Mouse (Mus musculus): ENCODE measurements around the gene Extl1. TPM values are rescaled to one million over a fixed set of nuclear protein-coding genes. Genes with fewer than 3 reads are reported as not detected.

Gene Extl1
- polyA plus RNA-seq, 1 experiment from 2014 or later, result 0.75 TPM

DNA sequence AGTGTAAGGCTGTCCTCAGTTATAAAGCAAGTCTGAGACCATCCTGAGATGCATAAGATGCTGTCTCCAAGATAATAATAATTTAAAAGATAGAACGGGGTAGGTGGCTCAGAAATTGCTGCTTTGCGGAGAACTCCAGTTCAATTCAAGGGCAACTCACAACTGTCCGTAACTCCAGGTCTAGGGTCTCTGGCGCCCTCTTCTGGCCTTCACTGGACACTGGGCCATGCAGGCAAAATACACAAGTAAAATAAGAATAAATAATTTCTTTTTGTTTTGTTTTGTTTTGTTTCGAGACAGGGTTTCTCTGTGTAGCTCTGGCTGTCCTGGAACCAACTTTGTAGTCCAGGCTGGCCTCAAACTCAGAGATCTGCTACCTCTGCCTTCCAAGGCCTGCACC lies 4.7 kb upstream of the Extl1 start:
- no peaks in the 10 kb centered on the region for H3K9me3 ChIP-seq (replicated peaks)
- H3K27ac ChIP-seq (replicated peaks), result no peak overlapping the region
- no peaks in the 10 kb centered on the region for H3K36me3 ChIP-seq
- ATAC-seq (ENCODE audit: low FRiP score), result no peak
- no peak overlapping the region for H3K9ac ChIP-seq (replicated peaks)
- no peaks in the 10 kb centered on the region for H3K27me3 ChIP-seq (replicated peaks)
- 0 out of 2 replicates have a peak, but pooled peaks cover 6% of the 10 kb centered on the region for H3K4me1 ChIP-seq
- WGBS, result 9% methylated on average over 5 of the region's 5 CpGs
- no peak overlapping the region for H3K4me2 ChIP-seq
- no peak overlapping the region for H3K4me3 ChIP-seq (replicated peaks)

DNA sequence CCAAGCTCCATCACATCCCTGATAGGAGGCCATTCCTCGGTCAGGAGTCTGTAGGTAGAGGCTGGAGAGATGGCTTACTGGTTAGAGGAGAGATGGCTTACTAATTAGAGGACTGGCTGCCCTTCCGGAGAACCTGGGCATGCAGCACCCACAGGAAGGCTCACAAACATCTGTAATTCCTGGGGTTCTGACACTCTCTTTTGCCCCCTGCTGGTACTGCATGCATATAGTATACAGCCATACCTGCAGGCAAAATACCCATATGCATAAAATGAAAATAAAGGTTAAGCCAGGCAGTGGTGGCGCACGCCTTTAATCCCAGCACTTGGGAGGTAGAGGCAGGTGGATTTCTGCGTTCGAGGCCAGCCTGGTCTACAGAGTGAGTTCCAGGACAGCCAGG lies 3.6 kb upstream of the Extl1 start:
- Histone ChIP-seq H3K27me3 (replicated peaks) (no peaks in the 10 kb centered on the region), H3K4me2 (no peak overlapping the region), H3K9ac (replicated peaks) (no peak overlapping the region), H3K27ac (replicated peaks) (no peak overlapping the region), H3K9me3 (replicated peaks) (no peaks in the 10 kb centered on the region), H3K4me3 (replicated peaks) (no peak overlapping the region), H3K4me1 (no peaks in the 10 kb centered on the region), H3K36me3 (no peaks in the 10 kb centered on the region)
- 73% methylated on average over 6 of the region's 6 CpGs for WGBS
- ATAC-seq (ENCODE audit: low FRiP score), result no peak

DNA sequence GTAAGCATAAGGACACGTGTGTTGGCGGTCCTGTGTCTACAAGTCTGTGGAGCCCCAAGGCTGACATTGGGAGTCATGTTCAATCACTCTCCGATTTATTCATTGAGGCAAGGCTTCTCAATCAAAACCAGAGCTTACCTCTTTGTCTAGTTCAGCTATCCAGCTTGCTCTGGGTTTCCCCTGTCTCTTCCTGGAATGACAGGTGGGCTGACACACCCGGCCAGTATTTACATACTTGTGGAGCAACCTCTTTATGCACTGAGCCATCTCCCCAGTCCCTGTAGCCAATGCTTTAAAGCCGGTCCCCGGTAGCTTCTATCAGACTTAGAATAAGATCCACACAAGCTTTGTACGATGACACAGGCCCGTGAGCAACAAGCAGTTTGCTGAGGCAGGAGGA lies 4.1 kb downstream of the Extl1 start:
- Histone ChIP-seq H3K4me2 (no peak overlapping the region), H3K9ac (replicated peaks) (no peak overlapping the region), H3K9me3 (replicated peaks) (no peaks in the 10 kb centered on the region), H3K4me3 (replicated peaks) (no peak overlapping the region), H3K27me3 (replicated peaks) (no peaks in the 10 kb centered on the region), H3K27ac (replicated peaks) (no peak overlapping the region), H3K4me1 (no peaks in the 10 kb centered on the region), H3K36me3 (no peaks in the 10 kb centered on the region)
- ATAC-seq (ENCODE audit: low FRiP score), result no peak
- 88% methylated on average over 8 of the region's 8 CpGs for WGBS

DNA sequence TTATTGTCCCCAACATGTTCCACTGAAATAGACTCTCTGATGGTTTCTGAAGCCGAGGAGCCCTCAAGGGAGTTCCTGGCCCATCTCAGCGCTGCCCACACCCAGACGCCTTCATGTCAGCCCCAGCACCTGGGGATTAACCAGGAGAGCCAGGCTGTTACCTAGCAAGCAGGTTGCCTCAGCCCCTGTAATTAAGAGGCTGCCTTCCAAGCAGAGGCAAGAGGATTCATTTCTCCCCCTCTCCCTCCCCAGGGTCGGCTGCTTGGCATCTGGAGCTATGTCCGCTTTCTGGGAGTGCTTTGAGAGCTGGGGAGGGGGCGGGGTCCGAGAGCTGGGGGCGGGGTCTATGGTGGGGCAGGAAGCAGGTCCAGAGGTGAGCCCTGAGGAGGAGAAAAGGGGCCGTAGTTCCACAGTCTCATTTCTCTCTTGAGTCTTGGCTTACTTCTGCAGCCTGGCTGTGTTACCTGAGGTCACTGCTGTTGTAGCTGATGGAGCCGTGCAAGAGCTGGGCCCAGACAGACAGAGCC lies 5.5 kb downstream of the Extl1 start:
- H3K27ac ChIP-seq (replicated peaks), result no peak overlapping the region
- H3K4me1 ChIP-seq, result no peaks in the 10 kb centered on the region
- no peak overlapping the region for H3K9ac ChIP-seq (replicated peaks)
- whole genome bisulfite sequencing, result 43% methylated on average over 8 of the region's 10 CpGs
- no peak for ATAC-seq (ENCODE audit: low FRiP score)
- no peaks in the 10 kb centered on the region for H3K36me3 ChIP-seq
- H3K27me3 ChIP-seq (replicated peaks), result no peaks in the 10 kb centered on the region
- no peak overlapping the region for H3K4me2 ChIP-seq
- H3K9me3 ChIP-seq (replicated peaks), result no peaks in the 10 kb centered on the region
- H3K4me3 ChIP-seq (replicated peaks), result no peak overlapping the region

DNA sequence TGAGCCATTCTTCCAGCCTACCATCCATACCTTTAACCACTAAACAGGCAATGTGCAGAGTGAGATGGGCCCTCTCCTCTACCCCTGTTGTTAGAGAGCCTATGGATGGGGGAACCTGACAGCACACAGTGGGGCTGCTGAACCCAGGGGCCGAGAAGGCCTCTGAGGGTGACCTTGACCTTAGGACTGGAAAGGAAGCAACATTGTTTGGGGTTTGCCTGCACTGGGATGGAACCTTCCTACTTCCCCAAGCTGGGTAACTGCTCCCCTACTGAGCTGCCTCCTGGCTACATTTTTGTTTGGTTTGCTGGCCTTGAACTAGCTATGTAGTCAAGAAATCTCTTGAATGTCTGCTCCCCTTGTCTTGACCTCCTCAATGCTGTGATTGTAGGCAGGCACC lies 9.3 kb downstream of the Extl1 start:
- no peak for ATAC-seq (ENCODE audit: low FRiP score)
- 70% methylated on average over 1 of the region's 1 CpGs for WGBS
- H3K36me3 ChIP-seq, result no peaks in the 10 kb centered on the region

DNA sequence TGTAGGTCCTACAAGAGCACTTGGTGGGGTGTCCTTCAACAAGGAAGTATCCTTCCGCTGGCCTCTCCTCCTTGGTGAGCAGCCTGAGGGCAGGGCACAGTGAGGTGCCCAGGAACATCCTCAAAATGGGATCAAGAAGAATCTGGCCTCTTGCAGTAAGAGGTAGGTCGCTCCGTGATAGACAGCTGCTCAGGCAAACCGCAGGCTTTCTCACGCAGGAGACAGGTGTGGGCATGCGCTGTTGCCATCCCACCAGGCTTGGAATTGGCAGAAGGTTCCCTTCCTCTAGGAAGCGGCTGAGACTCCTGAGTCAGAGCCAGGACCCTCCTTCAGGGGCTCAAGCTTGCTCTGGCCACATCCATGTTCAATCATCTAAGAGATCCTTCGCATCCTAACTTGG lies 10.4 kb downstream of the Extl1 start:
- Histone ChIP-seq H3K9ac (replicated peaks) (no peak overlapping the region), H3K9me3 (replicated peaks) (no peaks in the 10 kb centered on the region), H3K27me3 (replicated peaks) (peaks cover 37% of the 10 kb centered on the region), H3K4me2 (peak overlapping the region; percentile 99; the same call in 1 of the 2 replicates), H3K27ac (replicated peaks) (no peak overlapping the region), H3K36me3 (no peaks in the 10 kb centered on the region), H3K4me1 (peaks cover 23% of the 10 kb centered on the region), H3K4me3 (replicated peaks) (no peak overlapping the region)
- WGBS, result 87% methylated on average over 8 of the region's 8 CpGs
- no peak for ATAC-seq (ENCODE audit: low FRiP score)

More for the DNA sequence above, 9.3 kb downstream of the Extl1 start:
- H3K27ac ChIP-seq (replicated peaks), result no peak overlapping the region
- no peak overlapping the region for H3K4me3 ChIP-seq (replicated peaks)
- H3K9me3 ChIP-seq (replicated peaks), result no peaks in the 10 kb centered on the region
- H3K4me1 ChIP-seq, result peaks cover 23% of the 10 kb centered on the region
- peaks cover 29% of the 10 kb centered on the region for H3K27me3 ChIP-seq (replicated peaks)
- H3K4me2 ChIP-seq, result no peak overlapping the region
- no peak overlapping the region for H3K9ac ChIP-seq (replicated peaks)

DNA sequence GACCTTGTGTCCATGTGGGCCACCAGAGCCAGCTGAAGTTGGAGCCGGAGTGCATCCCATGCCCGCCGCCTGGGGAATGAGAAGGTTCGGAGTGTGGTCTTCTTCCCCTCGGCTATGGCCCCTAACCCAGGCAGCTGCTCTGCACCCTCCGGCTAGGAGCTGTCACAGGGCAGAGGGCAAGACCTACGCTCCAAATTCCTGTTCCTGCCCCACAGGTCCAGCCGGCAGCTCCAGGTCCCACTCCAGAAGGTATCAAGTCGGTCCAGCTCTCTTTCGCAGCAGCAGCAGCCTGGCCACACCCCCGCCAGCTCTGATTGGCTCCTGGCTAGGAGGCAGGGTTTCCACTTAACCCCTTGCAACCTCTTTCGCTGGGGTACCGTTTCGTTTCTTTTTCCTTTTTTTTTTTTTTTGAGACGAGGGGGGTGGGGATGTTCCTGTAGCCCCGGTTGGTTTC lies 11.3 kb downstream of the Extl1 start:
- peaks cover 23% of the 10 kb centered on the region for H3K4me1 ChIP-seq
- peak overlapping the region; percentile 60 for H3K4me3 ChIP-seq (replicated peaks)
- no peak overlapping the region for H3K27ac ChIP-seq (replicated peaks)
- no peaks in the 10 kb centered on the region for H3K36me3 ChIP-seq
- peak overlapping the region; percentile 64 for H3K9ac ChIP-seq (replicated peaks)
- H3K4me2 ChIP-seq, result peak overlapping the region; percentile 99
- peaks cover 46% of the 10 kb centered on the region for H3K27me3 ChIP-seq (replicated peaks)
- H3K9me3 ChIP-seq (replicated peaks), result no peaks in the 10 kb centered on the region
- WGBS, result under 1% methylated on average over 16 of the region's 16 CpGs
- peak; percentile 87 for ATAC-seq (ENCODE audit: low FRiP score)

DNA sequence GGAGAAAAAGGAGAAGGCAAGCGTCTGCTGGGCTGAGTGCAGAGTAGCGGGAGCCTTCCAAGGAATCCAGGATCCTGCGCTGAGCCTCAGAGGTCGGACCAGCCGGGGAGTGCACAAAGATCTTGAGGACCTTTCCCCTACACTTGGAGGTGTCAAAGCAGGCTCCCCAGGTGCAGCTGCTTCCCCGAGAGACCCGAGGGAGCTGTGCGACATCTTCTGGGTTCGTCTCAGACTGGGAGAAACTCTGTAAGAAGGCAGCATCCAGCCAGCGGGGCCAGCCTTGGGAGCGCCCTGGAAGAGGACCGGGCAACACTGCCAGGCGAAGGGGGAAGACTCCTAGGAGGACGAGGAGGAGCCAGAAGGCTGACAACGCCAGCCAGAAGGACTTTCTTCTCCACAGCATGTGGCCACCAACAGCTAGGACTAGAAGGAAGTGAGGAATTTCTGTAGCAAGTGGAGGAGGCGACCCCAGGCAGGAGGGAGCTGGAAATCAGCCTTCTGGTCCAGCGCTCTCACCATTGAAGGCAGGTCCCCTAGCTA lies 12.3 kb downstream of the Extl1 start:
- no peak for ATAC-seq (ENCODE audit: low FRiP score)

DNA sequence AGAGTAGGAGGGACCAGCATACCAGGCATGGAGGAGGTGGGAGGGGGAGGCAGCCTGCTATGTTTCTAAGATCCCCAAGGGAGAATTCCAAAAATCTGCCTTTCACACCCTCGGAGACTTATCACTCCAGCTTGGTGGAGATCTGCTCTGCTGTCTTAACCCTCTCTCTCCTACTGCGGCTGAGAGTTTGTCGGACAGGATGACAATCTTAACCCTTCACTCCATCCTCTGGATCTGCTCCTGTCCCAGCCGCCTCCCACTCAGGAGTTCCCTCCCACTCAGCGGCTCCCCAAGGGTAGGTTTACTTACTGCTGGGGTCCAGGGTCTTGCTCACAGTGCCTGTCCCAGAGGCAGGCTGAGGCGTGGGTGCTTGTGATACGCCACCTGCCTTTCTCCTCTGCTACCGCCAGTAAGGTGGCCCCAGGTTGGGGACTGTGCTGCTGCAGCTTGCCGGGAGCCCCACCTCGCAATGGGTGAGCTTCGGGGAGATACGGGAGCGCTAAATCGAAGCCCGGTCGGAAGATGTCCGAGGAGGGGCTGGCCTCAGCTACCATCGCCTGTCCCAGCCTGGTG lies 12.9 kb downstream of the Extl1 start:
- ATAC-seq (ENCODE audit: low FRiP score), result no peak
- Histone ChIP-seq H3K4me2 (peak overlapping the region; percentile 99), H3K27ac (replicated peaks) (no peak overlapping the region), H3K9ac (replicated peaks) (0 out of 2 replicates have a peak overlapping the region, but pooled peaks have one; percentile 36), H3K27me3 (replicated peaks) (peaks cover 47% of the 10 kb centered on the region), H3K4me1 (peaks cover 23% of the 10 kb centered on the region), H3K36me3 (no peaks in the 10 kb centered on the region), H3K9me3 (replicated peaks) (no peaks in the 10 kb centered on the region), H3K4me3 (replicated peaks) (peak overlapping the region; percentile 60)
- 2% methylated on average over 18 of the region's 18 CpGs for WGBS

More for the DNA sequence above, 12.3 kb downstream of the Extl1 start:
- Histone ChIP-seq H3K36me3 (no peaks in the 10 kb centered on the region), H3K27me3 (replicated peaks) (peaks cover 47% of the 10 kb centered on the region), H3K4me1 (peaks cover 23% of the 10 kb centered on the region), H3K27ac (replicated peaks) (no peak overlapping the region), H3K9ac (replicated peaks) (0 out of 2 replicates have a peak overlapping the region, but pooled peaks have one; percentile 36), H3K4me2 (peak overlapping the region; percentile 99), H3K9me3 (replicated peaks) (no peaks in the 10 kb centered on the region), H3K4me3 (replicated peaks) (peak overlapping the region; percentile 60)
- WGBS, result under 1% methylated on average over 17 of the region's 17 CpGs

DNA sequence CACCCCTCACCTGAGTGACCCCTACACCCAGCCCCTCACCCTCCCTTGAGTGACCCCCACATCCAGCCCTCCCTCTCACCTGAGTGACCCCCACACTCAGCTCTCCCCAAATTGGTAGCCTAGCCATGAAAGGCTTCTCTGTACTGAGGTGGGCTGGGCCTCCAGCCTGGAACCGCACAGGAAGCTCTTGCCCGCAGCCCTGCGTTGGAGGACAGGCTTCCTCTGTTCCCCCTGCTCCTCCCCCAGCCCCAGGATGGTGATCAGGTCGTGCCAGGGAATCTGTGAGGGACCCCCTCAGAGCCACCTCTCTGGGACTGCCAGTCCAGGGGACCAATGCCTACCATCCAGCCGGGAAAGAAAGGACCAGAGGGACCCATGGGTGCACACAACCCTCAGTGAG lies 18.4 kb downstream of the Extl1 start:
- peaks cover 31% of the 10 kb centered on the region for H3K27me3 ChIP-seq (replicated peaks)
- no peaks in the 10 kb centered on the region for H3K9me3 ChIP-seq (replicated peaks)
- ATAC-seq (ENCODE audit: low FRiP score), result no peak
- H3K27ac ChIP-seq (replicated peaks), result no peak overlapping the region
- 48% methylated on average over 5 of the region's 5 CpGs for WGBS
- H3K36me3 ChIP-seq, result no peaks in the 10 kb centered on the region
- 0 out of 2 replicates have a peak, but pooled peaks cover 4% of the 10 kb centered on the region for H3K4me1 ChIP-seq
- H3K9ac ChIP-seq (replicated peaks), result no peak overlapping the region
- no peak overlapping the region for H3K4me2 ChIP-seq
- H3K4me3 ChIP-seq (replicated peaks), result no peak overlapping the region

DNA sequence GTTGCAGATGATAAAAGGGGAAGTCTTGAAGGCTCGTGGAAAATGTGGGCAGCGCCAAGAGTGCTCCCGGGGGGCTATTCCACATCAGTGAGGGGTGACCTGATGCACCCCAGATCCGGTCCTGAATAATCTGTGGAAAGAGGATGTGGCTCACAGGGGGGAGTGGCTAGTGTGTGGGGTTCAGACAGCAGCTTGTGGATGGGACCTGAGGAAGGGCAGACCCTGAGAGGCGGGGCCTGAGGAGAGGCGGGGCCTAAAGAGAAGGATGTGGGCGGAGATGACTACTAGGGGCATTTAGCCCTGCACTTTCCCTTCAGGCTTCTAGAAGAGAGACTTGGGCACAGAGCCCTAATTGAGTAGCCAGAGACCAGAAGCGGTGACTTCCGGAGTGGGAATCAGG lies 21.1 kb downstream of the Extl1 start:
- WGBS, result 21% methylated on average over 9 of the region's 9 CpGs
- no peak for ATAC-seq (ENCODE audit: low FRiP score)
- no peak overlapping the region for H3K4me3 ChIP-seq (replicated peaks)

DNA sequence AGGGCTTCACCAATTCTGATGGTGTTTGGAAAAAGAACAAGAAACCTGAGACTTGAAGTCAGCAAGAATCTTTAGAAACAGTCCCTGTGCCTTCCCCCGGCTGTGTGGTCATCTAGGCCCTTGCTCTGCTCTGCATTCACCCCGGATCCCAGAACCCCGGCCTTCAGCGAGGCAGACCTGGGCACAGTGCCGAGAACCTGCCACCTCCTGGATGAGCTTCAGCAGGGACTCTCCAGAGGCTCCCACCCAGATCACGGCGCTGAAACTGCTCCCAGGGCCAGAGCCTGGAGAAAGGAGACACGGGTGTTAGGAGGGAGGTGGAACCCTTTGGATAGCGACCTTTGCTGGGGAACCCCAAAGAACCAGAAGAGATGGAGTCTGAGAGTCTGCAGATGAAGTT lies 21.5 kb downstream of the Extl1 start:
- peaks cover 9% of the 10 kb centered on the region; the same call in 1 of the 2 replicates for H3K27me3 ChIP-seq (replicated peaks)
- no peak overlapping the region for H3K9ac ChIP-seq (replicated peaks)
- H3K4me3 ChIP-seq (replicated peaks), result no peak overlapping the region
- no peak overlapping the region for H3K27ac ChIP-seq (replicated peaks)
- peaks cover 10% of the 10 kb centered on the region for H3K4me1 ChIP-seq
- no peaks in the 10 kb centered on the region for H3K36me3 ChIP-seq
- H3K4me2 ChIP-seq, result no peak overlapping the region
- WGBS, result 77% methylated on average over 9 of the region's 9 CpGs
- ATAC-seq (ENCODE audit: low FRiP score), result no peak
- no peaks in the 10 kb centered on the region for H3K9me3 ChIP-seq (replicated peaks)

More for the DNA sequence above, 21.1 kb downstream of the Extl1 start:
- Histone ChIP-seq H3K27me3 (replicated peaks) (peaks cover 8% of the 10 kb centered on the region), H3K9ac (replicated peaks) (no peak overlapping the region), H3K4me1 (peaks cover 6% of the 10 kb centered on the region; the same call in 1 of the 2 replicates), H3K36me3 (no peaks in the 10 kb centered on the region), H3K4me2 (no peak overlapping the region), H3K9me3 (replicated peaks) (no peaks in the 10 kb centered on the region), H3K27ac (replicated peaks) (no peak overlapping the region)
